Mouse (Mus musculus) frontal cortex, postnatal 14 days (tissue): ENCODE results near the gene Pax1.

Experiments
- DNase-seq, 2 experiments: peaks; one replicate each; pipeline ENCODE4 v3.0.0; 2022; ENCODE audit warnings: low spot score in 2 of 2

Gene Pax1

DNA sequence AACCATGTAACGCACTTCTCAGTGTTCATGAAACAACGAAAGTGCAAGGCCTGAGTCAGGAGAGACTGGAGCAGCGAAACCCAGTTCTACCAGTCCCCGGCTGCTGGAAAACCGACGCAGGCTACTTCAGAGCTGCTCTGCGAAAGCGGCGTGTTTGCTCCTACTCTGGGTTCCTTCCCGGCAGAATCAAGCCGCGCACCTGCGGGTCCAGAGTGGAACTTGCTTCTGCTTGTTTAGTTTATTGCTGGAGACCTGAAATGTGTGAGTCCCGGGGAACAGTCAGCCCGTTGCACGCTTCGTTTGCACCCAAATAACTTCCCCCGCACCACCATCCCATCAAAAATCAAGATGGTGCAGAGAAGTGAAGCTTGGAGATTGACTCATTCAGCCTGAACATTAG lies at the start of gene Pax1:
Gene Pax1, plus strand, starts transcription at position 345 of the 400 bp plus-strand sequence.
- no peak for DNase-seq

DNA sequence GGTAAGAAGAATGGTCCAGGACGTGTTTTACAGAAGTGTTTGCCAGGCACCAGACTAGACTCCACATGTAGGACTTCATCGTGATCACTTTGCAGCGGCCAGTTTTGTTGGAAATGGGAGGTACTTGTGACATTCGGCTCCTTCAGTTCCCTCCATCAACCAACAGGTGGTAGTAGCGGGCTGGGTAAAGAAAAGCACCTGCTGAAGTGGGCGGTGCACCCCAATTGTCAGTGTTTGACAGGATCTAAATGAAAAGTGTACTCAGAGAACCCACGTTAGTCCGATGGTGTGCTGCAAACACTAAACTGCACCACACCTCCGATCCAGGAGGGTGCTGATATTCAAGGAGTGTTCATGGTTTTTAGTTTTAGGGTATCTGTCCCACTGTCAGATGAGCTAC lies 40.7 kb upstream of the Pax1 start:
- DNase-seq = no peak

DNA sequence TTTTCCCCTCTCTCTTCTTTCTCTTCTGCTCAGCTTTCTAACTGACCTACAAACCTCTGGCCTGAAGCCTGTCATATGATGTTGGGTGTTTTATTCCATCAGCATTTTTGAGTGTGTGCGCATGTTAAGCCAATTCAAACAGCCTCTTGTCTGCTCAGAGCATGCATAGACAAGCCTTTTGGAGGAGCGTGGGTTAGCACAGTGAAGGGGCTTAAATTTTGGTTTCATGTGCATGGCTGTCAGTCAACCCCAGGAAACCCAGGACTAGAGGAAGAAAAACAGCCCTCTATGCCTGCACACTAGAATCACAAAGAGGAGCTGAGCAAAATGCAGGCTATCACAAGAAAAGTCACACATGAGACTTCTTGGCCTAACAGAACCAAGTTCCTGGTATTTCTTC lies 36.5 kb upstream of the Pax1 start:
- no peak for DNase-seq

DNA sequence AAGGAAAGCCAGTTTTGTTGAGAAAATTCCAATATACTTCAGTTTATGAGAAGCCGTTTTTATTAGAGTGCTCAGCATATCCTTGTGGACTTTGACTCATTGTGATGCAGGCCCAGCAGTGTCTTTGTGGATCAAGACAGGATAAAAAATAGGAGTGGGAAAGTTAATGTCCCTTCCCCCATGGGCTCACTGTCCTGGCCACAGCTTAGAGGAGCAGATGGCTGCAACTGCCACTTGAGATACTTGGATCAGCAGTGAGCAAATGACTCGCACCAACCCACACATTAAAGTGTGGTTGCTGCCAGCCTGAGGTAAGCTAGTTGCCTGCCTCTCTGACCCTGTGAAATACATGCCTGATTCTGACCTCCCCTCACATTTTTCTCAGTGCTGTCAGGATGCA lies 29.0 kb upstream of the Pax1 start:
- DNase-seq = no peak

DNA sequence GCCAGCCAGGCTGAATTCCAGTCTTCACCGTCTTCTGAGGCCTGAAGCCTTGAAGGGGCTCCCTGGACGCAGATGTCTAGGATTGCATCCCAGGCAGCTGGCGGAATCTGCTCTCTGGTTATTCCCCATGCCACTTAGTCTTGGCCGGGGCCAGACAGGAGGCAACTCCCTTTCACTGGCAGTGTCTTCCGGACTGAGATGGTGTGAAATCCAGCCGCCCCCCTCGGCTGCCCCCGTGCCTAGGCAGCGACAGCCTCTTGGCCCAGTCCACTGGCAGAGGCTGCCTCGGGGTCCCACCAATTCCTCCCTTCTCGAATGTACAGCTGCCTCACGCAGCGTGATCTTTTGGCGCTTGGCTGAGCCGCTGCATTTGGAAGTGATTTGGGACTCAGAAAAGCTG lies 23.0 kb upstream of the Pax1 start:
- DNase-seq = no peak

DNA sequence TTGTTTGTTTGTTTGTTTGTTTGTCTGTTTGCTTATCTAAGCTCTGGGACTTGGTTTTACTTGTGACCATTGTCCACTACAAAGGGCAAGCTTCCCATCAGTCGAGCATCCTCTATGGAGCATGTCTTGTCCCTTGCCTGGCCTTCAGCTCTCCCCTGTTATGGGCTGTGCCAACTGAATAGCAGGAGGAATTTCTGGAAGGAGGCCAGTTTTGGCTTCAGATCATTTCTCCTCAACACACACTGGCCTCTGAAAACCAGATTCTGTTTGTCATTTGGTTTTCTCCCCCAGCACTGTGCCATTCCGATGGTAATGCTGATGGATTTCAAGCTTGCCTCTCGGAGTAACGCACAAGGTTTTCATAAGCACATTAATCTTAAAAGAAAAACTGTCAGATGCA lies 21.9 kb upstream of the Pax1 start:
- no peak for DNase-seq

DNA sequence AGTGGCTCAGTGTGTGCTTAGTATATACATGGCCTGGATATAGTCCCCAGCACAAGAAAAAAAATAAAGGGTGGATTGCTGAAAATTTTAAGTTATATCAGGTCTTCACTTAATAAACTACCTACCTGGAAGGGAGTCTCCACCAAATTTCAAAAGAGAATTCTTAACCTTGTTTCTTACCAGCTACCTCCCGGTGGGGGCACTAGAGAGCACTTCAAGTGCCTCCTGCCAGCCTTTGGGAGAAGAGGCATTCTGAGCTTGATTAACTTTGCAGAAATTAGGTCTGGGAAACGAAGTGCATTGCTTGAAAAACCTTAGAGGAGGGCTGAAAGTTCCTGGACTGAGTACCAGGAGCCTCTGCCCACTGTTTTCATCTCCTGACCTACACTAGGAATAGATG lies 19.5 kb upstream of the Pax1 start:
- DNase-seq = no peak

DNA sequence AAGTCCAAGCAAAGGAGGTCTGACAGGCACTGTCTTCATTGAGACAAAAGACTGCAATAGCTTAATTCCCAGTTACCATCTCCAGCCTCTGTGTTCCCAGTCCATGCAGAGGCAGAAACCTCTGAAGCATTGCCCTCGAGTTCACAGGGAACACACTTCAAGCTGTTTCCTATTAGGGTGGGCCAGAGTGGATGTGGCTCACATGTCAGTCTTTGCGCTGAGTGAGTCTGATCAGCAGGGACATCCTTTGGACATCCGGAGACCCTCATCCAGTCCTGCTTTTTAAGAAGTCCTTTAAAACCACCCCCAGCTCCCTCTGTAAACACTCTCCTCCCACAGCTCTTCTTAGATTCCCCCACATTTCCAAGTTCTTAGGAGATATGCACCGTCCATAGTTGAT lies 2.0 kb upstream of the Pax1 start:
- no peak for DNase-seq

DNA sequence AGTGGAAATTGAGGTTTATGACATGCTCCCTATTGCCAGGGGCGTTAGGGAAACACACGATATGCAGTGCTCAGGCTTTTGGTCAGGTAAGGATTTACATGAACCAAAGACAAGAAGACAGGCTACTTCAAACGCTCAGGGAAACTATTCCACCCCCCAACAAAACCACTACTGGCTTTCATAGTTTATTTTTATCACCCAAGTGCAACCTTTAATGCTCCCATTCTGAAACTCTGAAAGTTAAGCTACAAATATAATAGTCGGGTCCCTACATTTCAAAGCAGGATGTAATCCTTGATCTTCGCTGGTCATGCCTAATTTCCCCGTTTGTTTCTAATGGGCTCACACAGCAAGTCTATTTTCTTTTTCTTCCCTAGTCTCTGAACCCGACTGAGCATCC lies 1.3 kb upstream of the Pax1 start:
- DNase-seq = no peak

DNA sequence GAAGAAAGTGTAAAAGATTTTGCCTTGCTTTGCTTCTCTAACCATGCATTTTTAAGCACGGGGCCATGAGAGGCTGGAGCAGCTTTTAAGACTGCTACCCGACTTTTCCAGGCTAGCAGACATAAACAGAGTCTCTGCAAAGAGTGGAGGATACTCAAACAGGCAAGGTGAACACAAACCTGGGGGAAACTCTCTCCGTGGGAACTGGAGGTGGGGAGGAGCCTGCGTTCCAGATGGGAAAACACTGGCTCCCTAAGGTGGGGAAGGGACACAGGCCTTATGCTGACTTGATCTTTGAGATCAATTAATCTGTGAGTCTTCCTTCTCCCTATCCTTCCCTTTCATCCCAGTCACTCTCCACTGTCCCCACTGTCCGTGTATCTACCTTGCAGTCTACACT lies 869 bp upstream of the Pax1 start:
- no peak for DNase-seq

DNA sequence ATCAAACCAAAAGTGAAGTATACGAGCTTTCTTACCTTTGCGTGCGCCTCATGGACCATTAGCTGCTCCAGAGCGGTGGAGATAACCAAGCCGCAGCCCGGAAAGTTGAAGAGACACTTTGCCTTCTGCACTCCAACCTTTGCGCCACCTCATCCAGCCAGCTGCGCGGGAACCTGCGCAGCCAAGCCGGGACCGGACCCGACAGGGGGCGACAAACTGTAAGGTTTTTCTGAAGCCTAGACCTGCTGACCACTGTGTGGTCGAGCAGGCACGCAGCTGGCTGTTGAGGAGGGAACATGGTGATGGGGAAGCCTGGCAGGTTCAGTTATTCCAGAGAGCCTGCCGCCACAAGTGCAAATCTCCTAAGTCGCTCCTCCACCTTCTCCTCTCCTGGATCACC lies 591 bp downstream of the Pax1 start:
- no peak for DNase-seq

DNA sequence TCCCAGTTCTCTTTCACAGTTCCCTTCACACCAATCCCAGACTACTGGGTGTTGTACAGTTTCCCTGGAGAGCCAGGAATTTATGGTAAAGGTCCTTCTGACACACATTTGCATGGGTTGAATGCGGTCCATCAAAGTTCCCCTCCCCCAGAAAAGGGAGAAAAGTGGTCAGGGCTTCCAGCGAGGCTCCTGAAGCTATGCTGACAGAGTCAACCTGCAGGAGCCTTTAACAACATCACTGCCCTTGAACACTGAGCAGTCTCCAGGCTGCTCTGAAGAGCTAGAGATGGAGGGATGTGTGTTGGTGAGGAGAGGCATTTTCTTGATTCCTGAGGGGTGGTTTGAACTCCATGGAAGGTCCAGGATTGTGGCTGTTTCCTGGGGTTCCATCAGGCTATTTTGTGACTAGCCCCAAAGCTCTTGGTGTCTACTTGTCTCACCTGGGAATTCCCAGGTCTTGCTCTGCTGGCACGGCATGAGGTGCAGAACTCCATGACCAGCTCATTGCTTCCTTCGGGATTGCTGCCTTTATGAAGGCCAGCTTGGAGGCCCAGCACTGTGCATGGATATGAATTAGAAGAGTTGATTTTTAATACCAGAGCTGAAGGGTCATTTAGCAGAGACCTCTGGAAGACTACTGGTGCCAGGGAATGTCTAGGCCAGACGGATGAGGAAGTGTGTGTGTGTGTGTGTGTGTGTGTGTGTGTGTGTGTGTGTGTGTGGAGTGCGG lies 1.8 kb downstream of the Pax1 start:
- no peak for DNase-seq

DNA sequence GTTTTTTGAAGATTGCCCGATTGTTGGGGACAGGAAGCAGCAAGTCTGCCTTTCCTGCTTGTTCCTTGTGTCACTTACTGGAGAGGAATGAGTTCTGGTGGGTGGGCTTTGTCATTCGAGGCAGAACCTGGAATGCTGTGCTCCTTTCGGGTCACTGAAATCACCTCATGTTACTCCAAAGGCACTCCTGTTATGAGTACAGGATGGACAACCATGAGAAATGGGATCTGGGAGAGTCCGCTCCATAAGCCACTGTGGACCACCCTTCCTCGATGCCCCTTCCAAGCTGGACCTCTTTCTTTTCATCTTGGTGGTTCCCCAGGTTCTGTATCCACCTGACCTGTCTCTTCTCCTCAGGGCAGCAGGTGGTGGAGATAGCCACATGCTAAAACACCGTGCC lies 2.5 kb downstream of the Pax1 start:
- DNase-seq = no peak

DNA sequence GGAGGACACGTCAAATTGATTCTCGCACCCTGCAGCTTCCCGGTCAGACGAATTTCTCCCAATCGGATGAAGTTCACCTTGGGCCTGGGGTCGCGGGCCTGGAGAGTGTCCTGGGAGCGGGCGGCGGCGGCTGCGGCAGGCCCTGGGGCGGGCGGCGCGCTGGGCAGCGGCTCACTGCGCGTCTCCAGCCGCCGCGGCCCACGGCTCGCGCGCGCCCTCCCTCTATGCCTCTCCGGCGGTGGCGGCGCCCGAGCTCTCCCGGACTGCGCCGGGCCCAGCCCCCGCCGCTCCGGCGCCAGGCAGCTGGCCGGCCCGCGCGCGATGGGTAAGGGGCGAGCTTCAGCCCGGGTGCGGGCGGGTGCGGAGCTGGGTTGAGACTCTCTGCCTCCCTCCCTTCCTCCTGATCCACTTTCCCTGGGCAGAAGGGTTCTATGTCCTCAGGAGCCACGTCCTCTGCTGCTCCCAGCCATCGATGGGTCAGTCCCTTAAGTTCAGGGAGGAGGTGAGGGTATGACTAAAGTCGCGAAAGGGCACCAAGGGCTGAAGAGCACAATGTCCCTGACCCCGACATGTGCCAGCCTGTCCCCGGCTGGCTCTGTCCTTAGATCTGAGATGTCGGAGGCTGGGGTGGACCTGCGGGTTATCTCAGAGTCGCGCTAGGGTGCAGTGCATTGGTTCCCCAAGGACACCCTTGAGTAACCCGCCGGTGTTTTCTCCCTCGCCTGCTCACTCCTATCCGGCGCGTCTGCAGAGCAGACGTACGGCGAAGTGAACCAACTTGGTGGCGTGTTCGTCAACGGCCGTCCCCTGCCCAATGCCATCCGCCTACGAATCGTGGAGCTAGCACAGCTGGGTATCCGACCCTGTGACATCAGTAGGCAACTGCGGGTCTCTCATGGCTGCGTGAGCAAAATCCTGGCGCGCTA lies 3.5 kb downstream of the Pax1 start:
- DNase-seq = no peak

DNA sequence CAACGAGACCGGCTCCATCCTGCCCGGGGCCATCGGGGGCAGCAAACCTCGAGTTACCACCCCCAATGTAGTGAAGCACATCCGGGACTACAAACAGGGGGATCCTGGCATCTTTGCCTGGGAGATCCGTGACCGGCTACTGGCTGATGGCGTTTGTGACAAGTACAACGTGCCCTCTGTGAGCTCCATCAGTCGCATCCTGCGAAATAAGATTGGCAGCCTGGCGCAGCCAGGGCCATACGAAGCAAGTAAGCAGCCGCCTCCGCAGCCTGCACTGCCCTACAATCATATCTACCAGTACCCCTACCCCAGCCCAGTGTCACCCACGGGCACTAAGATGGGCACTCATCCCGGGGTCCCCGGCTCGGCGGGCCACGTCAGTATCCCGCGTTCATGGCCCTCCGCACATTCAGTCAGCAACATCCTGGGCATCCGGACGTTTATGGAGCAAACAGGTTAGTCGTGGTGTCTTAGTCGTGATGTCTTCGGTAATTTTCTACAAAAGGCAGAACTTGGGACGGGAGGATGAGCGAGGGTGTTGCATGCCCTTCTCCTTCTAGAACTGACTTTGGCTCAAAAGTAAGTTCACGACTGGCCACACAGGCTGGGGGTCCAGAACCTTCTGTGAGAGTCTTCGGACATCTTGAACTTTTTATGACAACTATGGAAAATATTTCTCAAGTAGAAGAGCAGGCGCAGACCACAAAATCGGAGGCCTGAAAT lies 4.3 kb downstream of the Pax1 start:
- DNase-seq = no peak

DNA sequence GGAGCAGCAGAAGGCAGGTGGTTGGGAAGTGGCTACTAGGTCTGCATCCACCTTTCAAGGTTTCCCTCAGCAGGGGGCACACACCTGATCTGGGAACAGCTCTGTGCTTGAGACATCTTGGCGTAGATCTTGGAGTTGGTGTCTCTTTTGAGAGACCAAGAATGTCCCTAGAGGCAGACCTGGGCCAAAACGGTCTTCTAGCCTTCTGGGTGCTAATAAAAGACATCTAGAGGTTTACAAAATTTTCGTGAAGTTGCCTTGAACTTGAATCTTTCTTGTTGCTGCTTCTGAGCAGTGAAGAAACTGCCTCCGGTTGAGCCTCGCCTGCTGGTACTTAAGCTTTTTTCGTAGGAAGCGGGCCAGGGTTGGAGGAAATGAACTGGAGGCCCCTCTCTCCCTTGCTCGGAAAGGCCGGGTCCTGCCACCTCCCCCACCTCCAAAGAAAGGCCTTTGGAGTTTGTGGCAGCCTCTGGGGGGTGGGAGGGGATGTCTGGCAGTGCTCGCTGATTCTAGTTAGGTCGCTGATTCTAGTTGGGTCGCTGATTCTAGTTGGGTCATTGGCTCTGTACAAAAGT lies 5.6 kb downstream of the Pax1 start:
- no peak for DNase-seq

DNA sequence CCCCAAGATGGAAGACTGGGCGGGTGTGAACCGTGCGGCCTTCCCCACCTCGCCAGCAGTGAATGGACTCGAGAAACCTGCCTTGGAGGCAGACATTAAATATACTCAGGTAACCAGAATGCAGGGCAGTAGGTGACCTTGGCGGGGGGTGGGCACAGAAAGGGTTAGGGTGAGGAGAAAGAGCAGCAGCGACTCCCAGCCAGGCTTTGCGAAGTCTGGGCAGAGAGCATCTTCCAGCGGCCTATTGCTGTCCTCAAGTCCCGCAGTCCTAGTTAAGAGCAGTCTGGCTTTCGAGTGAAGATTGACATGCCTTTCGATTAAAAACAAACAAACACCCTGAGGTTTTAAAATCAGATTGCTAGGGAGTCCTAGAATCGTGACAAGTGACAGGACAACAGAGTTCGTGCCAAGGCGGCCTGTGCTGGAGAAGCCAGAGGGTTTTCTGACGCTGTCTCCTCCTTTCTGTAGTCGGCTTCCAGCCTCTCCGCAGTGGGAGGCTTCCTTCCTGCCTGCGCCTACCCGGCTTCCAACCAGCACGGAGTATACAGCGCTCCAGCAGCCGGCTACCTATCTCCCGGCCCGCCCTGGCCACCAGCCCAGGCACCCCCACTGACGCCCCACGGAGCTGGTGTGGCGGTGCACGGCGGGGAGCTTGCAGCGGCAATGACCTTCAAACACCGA lies 6.3 kb downstream of the Pax1 start:
- no peak for DNase-seq

DNA sequence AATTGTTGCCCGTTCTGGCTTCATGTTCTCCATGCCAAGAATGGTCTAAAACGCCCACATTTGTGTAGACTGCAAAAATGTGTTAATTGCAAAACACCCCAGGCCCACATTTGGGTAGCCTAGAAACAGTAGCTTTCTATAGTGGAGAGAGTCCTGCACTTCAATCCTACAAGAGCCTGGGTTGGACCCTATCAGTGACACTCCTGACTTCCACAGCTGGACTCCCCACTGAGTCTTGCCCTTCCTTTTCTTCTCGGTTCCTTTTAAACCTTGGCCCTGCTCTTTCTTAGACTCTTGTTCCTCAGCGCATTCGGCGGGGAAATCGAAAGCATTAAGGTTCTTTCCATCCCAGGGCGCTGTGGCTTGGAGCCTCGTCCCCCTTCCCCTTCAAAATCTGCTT lies 7.8 kb downstream of the Pax1 start:
- no peak for DNase-seq

DNA sequence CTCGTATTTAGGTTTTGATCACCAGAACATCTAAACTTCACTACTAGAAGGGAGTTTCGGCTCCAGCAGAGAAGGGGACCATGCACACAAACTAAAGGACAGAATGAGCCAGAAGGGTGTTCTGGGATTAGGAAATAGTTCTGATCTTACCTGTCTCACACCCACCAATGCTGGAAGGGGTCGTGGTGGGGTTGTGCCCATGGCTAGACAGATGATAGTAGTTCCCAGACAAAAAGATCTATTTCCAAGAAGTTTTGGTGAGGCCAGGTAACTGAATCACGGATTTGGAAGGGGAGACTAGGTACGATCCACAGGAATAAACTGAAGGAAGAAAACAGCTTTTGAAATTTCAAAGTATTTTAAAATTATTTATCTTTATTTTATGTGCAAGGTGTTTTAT lies 8.4 kb downstream of the Pax1 start:
- DNase-seq = no peak

DNA sequence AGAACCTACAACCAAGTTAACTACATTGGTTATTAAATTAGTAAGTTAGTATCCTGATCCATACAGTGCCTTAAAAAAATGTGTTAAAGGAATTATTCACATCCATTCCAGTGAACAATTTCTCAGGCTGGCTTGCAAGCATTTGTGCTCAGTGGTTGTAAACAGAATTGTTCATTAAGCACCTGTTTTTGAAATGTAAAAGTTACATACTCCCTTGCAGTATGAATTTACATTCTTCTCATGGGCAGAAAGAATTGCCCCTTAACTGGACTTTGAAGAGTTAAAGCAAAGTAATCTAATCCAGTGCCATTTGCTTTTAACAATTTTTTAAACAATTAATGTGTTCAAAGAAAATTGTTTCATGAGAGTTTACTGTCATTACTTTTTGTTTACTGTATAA lies 9.6 kb downstream of the Pax1 start:
- no peak for DNase-seq

DNA sequence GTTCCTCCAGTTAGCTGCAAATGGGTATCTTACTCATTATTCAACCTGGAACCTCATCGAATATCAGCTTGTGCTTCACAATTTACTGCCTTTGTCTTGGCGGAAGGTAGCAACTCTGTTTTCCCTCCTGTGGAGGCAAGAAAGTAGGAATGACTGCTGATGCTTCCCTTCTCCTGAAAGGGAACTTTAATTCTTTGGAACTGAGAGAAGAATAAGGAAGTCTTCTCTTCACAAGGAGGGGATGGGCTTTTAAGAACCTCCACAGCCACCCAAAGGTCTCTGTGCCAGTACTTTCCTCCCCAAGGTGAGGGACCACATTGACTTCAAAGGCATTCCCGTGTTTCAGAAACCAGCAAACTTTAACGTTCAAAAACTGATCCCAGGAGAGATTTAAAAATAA lies 10.1 kb downstream of the Pax1 start:
- DNase-seq = no peak
